Mouse (Mus musculus) liver, adult 2 months (tissue): ENCODE results near the gene Rnf183.

Experiments
- CTCF ChIP-seq: fragments of 200-500 bp; IDR thresholded peaks from 2 replicates; pipeline ENCODE4 v1.5.1; 2011; ENCODE audit warnings: low read depth, low read length, control low read depth
- POLR2A ChIP-seq: fragments of 200-500 bp; IDR thresholded peaks from 2 replicates; pipeline ENCODE4 v1.6.1; 2011; ENCODE audit warnings: low read length, control low read depth; ENCODE audit not compliant: insufficient read depth; ENCODE audit errors: extremely low read depth

DNA sequence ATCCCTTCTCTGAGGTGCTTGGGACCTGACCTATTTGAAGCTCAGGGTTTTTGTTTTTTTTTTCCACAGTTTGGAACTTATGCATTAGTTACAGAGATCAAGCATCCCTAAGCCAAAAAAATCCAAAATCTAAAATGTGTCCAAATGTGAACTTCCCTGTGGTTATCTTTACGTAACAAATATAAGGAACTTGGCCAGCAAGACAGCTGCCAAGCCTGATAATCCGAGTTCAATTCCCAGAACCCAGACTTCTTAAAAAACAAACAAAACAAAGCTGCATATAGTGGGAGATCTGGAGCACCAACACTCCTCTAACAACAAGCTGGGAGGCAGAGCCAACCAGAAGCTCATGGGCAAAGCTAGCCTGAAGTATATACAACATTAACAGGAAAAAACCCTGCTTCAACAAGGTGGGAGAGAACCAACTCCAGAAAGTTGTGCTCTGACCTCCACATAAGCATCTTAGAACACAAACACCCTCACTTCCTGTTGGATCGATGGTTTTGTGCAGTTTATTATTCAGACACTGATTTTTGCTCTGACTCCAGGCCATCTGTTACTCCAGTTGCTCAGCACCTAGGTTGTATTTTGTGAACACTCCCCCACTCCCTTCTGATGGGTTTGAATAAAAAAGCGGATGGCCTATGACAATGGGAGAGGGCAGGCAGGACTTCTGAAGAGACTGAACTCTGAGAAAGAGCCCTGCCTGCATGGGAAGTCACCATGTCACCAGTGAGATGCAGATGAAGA is 37.3 kb downstream of the Rnf183 start:
- TF ChIP-seq CTCF (no peak), POLR2A (no peak)
